Mouse (Mus musculus) heart, postnatal 10 days (tissue): ENCODE data around the gene Myh9. TPM values are rescaled to one million over a fixed set of nuclear protein-coding genes. Genes with fewer than 3 reads are reported as not detected.
A peak's percentile ranks its signal among the peaks of the same experiment; 100 is the strongest.

ENCODE experiments used
- DNase-seq, 2 experiments: peaks; one replicate each; pipeline ENCODE4 v3.0.0; 2021
- intact Hi-C: fragments of 180-260 bp; cut with DNase I; formaldehyde crosslinking; loops from one replicate; pipeline ENCODE4 v1.15.1; 2025
- total RNA-seq, 2 experiments: library from RNA; stranded (reverse); gene quantifications; 2 replicates each; pipeline ENCODE4 v1.2.3; 2021

Gene Myh9
- total RNA-seq, 2 experiments from 2014 or later, result 206 to 221 TPM

- no peak for DNase-seq
- intact Hi-C loops, result loop anchor here (5.0 kb wide), 1 partner anchor 116 kb away; no protein-coding TSS in a partner anchor
Observed at GRCm38 (mm10) chr15:77796409-77797035, 45.5 kb downstream of the Myh9 start.

- no peak for DNase-seq
- intact Hi-C loops, result loop anchor here (5.0 kb wide), 1 partner anchor 117 kb away; no protein-coding TSS in a partner anchor
Observed at GRCm38 (mm10) chr15:77794908-77795356, 47.0 kb downstream of the Myh9 start.

GRCm38 (mm10) chr15:77794138-77794907 lies 47.7 kb downstream of the Myh9 start:
- intact Hi-C loops, result no loop called here
- no peak for DNase-seq

- intact Hi-C loops, result no loop called here
- DNase-seq, result no peak
Observed at GRCm38 (mm10) chr15:77793554-77793953, 48.4 kb downstream of the Myh9 start.

GRCm38 (mm10) chr15:77793094-77793493 lies 48.9 kb downstream of the Myh9 start:
- intact Hi-C loops, result no loop called here

GRCm38 (mm10) chr15:77792056-77792455 lies 49.9 kb downstream of the Myh9 start:
- no peak for DNase-seq
- intact Hi-C loops, result no loop called here

More at GRCm38 (mm10) chr15:77793094-77793493, 48.9 kb downstream of the Myh9 start:
- DNase-seq, result no peak

GRCm38 (mm10) chr15:77790656-77791405 lies 51.1 kb downstream of the Myh9 start:
- intact Hi-C loops, result no loop called here
- DNase-seq, result no peak

- DNase-seq, result no peak
- intact Hi-C loops, result no loop called here
Observed at GRCm38 (mm10) chr15:77789186-77789585, 52.8 kb downstream of the Myh9 start.

GRCm38 (mm10) chr15:77788356-77788755 lies 53.6 kb downstream of the Myh9 start:
- DNase-seq, result no peak
- intact Hi-C loops, result no loop called here

- DNase-seq, result no peak
- intact Hi-C loops, result no loop called here
Observed at GRCm38 (mm10) chr15:77785807-77786206, 56.2 kb downstream of the Myh9 start.

GRCm38 (mm10) chr15:77784039-77784824 lies 57.7 kb downstream of the Myh9 start:
- intact Hi-C loops, result no loop called here
- DNase-seq, result no peak

- intact Hi-C loops, result loop anchor here (2.0 kb wide), 1 partner anchor 58 kb away; no protein-coding TSS in a partner anchor
- DNase-seq, result peak; percentile 43 to 71
Observed at GRCm38 (mm10) chr15:77782449-77783014, 59.4 kb downstream of the Myh9 start.

GRCm38 (mm10) chr15:77775186-77775963 lies 66.6 kb downstream of the Myh9 start:
- intact Hi-C loops, result loop anchor here (1.0 kb wide), 1 partner anchor 142 kb away; no protein-coding TSS in a partner anchor
- DNase-seq, result peak; percentile 78 to 90

- DNase-seq, result no peak
- intact Hi-C loops, result no loop called here
Observed at GRCm38 (mm10) chr15:77774303-77774702, 67.7 kb downstream of the Myh9 start.

- intact Hi-C loops, result no loop called here
- no peak for DNase-seq
Observed at GRCm38 (mm10) chr15:77773099-77773915, 68.7 kb downstream of the Myh9 start.

GRCm38 (mm10) chr15:77770942-77771341 lies 71.0 kb downstream of the Myh9 start:
- DNase-seq, result no peak
- intact Hi-C loops, result no loop called here

- intact Hi-C loops, result no loop called here
- DNase-seq, result no peak
Observed at GRCm38 (mm10) chr15:77770341-77770740, 71.6 kb downstream of the Myh9 start.

- no peak for DNase-seq
- intact Hi-C loops, result no loop called here
Observed at GRCm38 (mm10) chr15:77766981-77767380, 75.0 kb downstream of the Myh9 start.
